In the genomic region with DNA sequence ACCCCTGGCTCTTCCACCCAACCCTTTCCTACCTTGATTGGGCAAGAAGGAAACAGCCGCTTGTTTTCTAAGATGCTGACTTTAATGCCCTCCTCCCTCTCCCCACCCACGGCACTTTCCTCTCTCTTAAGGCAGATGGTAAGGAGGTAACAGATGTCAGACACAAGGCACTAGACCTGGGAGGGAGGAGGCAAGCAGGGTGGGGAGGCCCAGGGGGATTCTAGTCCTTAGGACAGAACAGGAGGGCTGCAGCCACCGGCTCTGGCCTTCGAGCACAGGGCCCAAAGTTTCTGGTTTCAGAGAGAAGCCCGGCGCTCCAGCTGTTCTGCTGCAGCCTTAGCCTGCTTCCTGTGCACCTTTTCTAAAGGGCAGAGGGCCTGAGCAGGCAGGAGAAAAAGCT, we compare ENCODE assay signal across 20 mouse cellular contexts.
A peak's percentile ranks its signal among the peaks of the same experiment; 100 is the strongest.
DNase-seq lines count a peak whose midpoint lies in the region; ATAC-seq and TF ChIP-seq lines count a peak whose summit lies in the region.
"Had no signal": no experiment of that assay in that cellular context is flagged by ENCODE, and none has a peak within 500 bp of the region (broad histone marks: within the 10 kb centered on the region; RNA-seq: fewer than 3 reads in every experiment).

No protein-coding gene starts in this region.

- H3K36me3 ChIP-seq in hindbrain, embryonic 11.5 days (ENCODE audit: control insufficient read depth, insufficient read depth, low read length), result no peaks in the 10 kb centered on the region
- no peaks in the 10 kb centered on the region for H3K36me3 ChIP-seq in hindbrain, postnatal 0 days (ENCODE audit: insufficient read depth, low read length)
- H3K36me3 ChIP-seq in midbrain, embryonic 13.5 days, result no peaks in the 10 kb centered on the region
- no peaks in the 10 kb centered on the region for H3K36me3 ChIP-seq in midbrain, embryonic 14.5 days (ENCODE audit: control insufficient read depth, insufficient read depth, low read length)
- no peaks in the 10 kb centered on the region for H3K36me3 ChIP-seq in hindbrain, embryonic 13.5 days
- H3K36me3 ChIP-seq in limb, embryonic 13.5 days, result no peaks in the 10 kb centered on the region
- H3K36me3 ChIP-seq: embryonic facial prominence, embryonic 15.5 days; hindbrain, embryonic 15.5 days; limb, embryonic 15.5 days; liver, embryonic 15.5 days had no signal

- H3K9ac ChIP-seq in hindbrain, embryonic 11.5 days (ENCODE audit: low read depth, low read length), result 0 out of 2 replicates have a peak overlapping the region, but pooled peaks have one; percentile 1
- no peak overlapping the region for H3K9ac ChIP-seq in hindbrain, postnatal 0 days (replicated peaks; ENCODE audit: low read length)
- no peak overlapping the region for H3K9ac ChIP-seq in midbrain, embryonic 13.5 days (replicated peaks)
- H3K9ac ChIP-seq in midbrain, embryonic 14.5 days (replicated peaks; ENCODE audit: low read length), result no peak overlapping the region
- no peak overlapping the region for H3K9ac ChIP-seq in hindbrain, embryonic 13.5 days
- H3K9ac ChIP-seq in limb, embryonic 13.5 days, result 0 out of 2 replicates have a peak overlapping the region, but pooled peaks have one; percentile 0
- H3K9ac ChIP-seq: embryonic facial prominence, embryonic 15.5 days; hindbrain, embryonic 15.5 days; limb, embryonic 15.5 days; liver, embryonic 15.5 days had no signal

- no peak for TF ChIP-seq CTCF in hindbrain, postnatal 0 days (IDR thresholded peaks at IDR 0.05; ENCODE audit: low read depth)

- peaks cover 2% of the 10 kb centered on the region; the same call in 1 of the 2 replicates for H3K4me1 ChIP-seq in hindbrain, embryonic 11.5 days (replicated peaks; ENCODE audit: control insufficient read depth, insufficient read depth, low read length)
- H3K4me1 ChIP-seq in hindbrain, postnatal 0 days (ENCODE audit: insufficient read depth, low read length), result no peaks in the 10 kb centered on the region
- H3K4me1 ChIP-seq in midbrain, embryonic 13.5 days (replicated peaks), result peaks cover 23% of the 10 kb centered on the region
- H3K4me1 ChIP-seq in midbrain, embryonic 14.5 days (ENCODE audit: control insufficient read depth, insufficient read depth, low read length), result 0 out of 2 replicates have a peak, but pooled peaks cover 8% of the 10 kb centered on the region
- H3K4me1 ChIP-seq in hindbrain, embryonic 13.5 days (replicated peaks), result peaks cover 17% of the 10 kb centered on the region
- H3K4me1 ChIP-seq in limb, embryonic 13.5 days, result peaks cover 15% of the 10 kb centered on the region; the same call in 1 of the 2 replicates

- H3K4me3 ChIP-seq in hindbrain, embryonic 11.5 days (ENCODE audit: low read depth, low read length), result no peak overlapping the region
- no peak overlapping the region for H3K4me3 ChIP-seq in hindbrain, postnatal 0 days (ENCODE audit: low read length)
- H3K4me3 ChIP-seq in midbrain, embryonic 13.5 days (replicated peaks), result no peak overlapping the region
- H3K4me3 ChIP-seq in midbrain, embryonic 14.5 days (replicated peaks; ENCODE audit: low read depth, low read length), result no peak overlapping the region
- no peak overlapping the region for H3K4me3 ChIP-seq in hindbrain, embryonic 13.5 days
- no peak overlapping the region for H3K4me3 ChIP-seq in limb, embryonic 13.5 days
- H3K4me3 ChIP-seq: embryonic facial prominence, embryonic 15.5 days; hindbrain, embryonic 15.5 days; limb, embryonic 15.5 days; liver, embryonic 15.5 days had no signal

- no peaks in the 10 kb centered on the region for H3K9me3 ChIP-seq in hindbrain, embryonic 11.5 days (ENCODE audit: control insufficient read depth, low read length)
- H3K9me3 ChIP-seq in hindbrain, postnatal 0 days (ENCODE audit: low read length), result no peaks in the 10 kb centered on the region
- no peaks in the 10 kb centered on the region for H3K9me3 ChIP-seq in midbrain, embryonic 13.5 days
- H3K9me3 ChIP-seq in midbrain, embryonic 14.5 days (ENCODE audit: control insufficient read depth, low read length), result no peaks in the 10 kb centered on the region
- no peaks in the 10 kb centered on the region for H3K9me3 ChIP-seq in hindbrain, embryonic 13.5 days
- H3K9me3 ChIP-seq in limb, embryonic 13.5 days, result no peaks in the 10 kb centered on the region
- H3K9me3 ChIP-seq: embryonic facial prominence, embryonic 15.5 days; hindbrain, embryonic 15.5 days; limb, embryonic 15.5 days; liver, embryonic 15.5 days had no signal

- no peak for ATAC-seq in hindbrain, embryonic 11.5 days (ENCODE audit: low FRiP score)
- ATAC-seq in hindbrain, postnatal 0 days, result no peak
- ATAC-seq in midbrain, embryonic 13.5 days, result no peak
- ATAC-seq in midbrain, embryonic 14.5 days (ENCODE audit: low FRiP score, low TSS enrichment), result no peak; the same call in 1 of the 2 replicates
- no peak for ATAC-seq in hindbrain, embryonic 13.5 days (ENCODE audit: low FRiP score)
- no peak for ATAC-seq in limb, embryonic 13.5 days (ENCODE audit: low FRiP score, low read depth)

- no peak for DNase-seq in hindbrain, embryonic 11.5 days (ENCODE audit: low spot score)
- no peak for DNase-seq in hindbrain, postnatal 0 days (ENCODE audit: low spot score)
- no peak for DNase-seq in midbrain, embryonic 14.5 days
- DNase-seq in layer of hippocampus, postnatal 25 days (ENCODE audit: extremely low spot score in 1 of 2, low spot score in 1 of 2), result no peak
- DNase-seq in lung, postnatal 36 days, result no peak
- DNase-seq: adrenal gland, postnatal 25 days; cerebellum, adult 11 months; cerebellum, postnatal 14 days; gastrocnemius, postnatal 25 days; kidney, adult 18-20 months; kidney, postnatal 25 days; right cerebral cortex, postnatal 4 days had no signal

- 46% methylated on average over 6 of the region's 6 CpGs for WGBS in hindbrain, embryonic 11.5 days
- 48% methylated on average over 6 of the region's 6 CpGs for WGBS in hindbrain, postnatal 0 days
- WGBS in midbrain, embryonic 13.5 days, result 44% methylated on average over 6 of the region's 6 CpGs
- 54% methylated on average over 6 of the region's 6 CpGs for WGBS in midbrain, embryonic 14.5 days
- 43% methylated on average over 6 of the region's 6 CpGs for WGBS in hindbrain, embryonic 13.5 days
- WGBS in limb, embryonic 13.5 days, result 24% methylated on average over 6 of the region's 6 CpGs

- peak overlapping the region; percentile 58; the same call in 1 of the 2 replicates for H3K27ac ChIP-seq in hindbrain, embryonic 11.5 days (ENCODE audit: low read depth, low read length)
- H3K27ac ChIP-seq in hindbrain, postnatal 0 days, result no peak overlapping the region
- H3K27ac ChIP-seq in midbrain, embryonic 13.5 days, result peak overlapping the region; percentile 45
- H3K27ac ChIP-seq in midbrain, embryonic 14.5 days (replicated peaks; ENCODE audit: low read depth, low read length), result no peak overlapping the region
- H3K27ac ChIP-seq in hindbrain, embryonic 13.5 days, result no peak overlapping the region; the same call in 1 of the 2 replicates
- no peak overlapping the region for H3K27ac ChIP-seq in limb, embryonic 13.5 days
- H3K27ac ChIP-seq: embryonic facial prominence, embryonic 15.5 days; hindbrain, embryonic 15.5 days; limb, embryonic 15.5 days; liver, embryonic 15.5 days; stomach, postnatal 0 days had no signal

- H3K27me3 ChIP-seq in hindbrain, embryonic 11.5 days (ENCODE audit: control insufficient read depth, insufficient read depth, low read length), result no peaks in the 10 kb centered on the region
- H3K27me3 ChIP-seq in hindbrain, postnatal 0 days (ENCODE audit: insufficient read depth, low read length), result no peaks in the 10 kb centered on the region
- no peaks in the 10 kb centered on the region for H3K27me3 ChIP-seq in midbrain, embryonic 13.5 days
- H3K27me3 ChIP-seq in midbrain, embryonic 14.5 days (ENCODE audit: control insufficient read depth, insufficient read depth, low read length), result no peaks in the 10 kb centered on the region
- H3K27me3 ChIP-seq in hindbrain, embryonic 13.5 days, result peaks cover 4% of the 10 kb centered on the region; the same call in 1 of the 2 replicates
- no peaks in the 10 kb centered on the region for H3K27me3 ChIP-seq in limb, embryonic 13.5 days
- H3K27me3 ChIP-seq: embryonic facial prominence, embryonic 15.5 days; hindbrain, embryonic 15.5 days; limb, embryonic 15.5 days had no signal

- no peak overlapping the region for H3K4me2 ChIP-seq in hindbrain, embryonic 11.5 days (replicated peaks; ENCODE audit: low read depth, low read length)
- no peak overlapping the region for H3K4me2 ChIP-seq in hindbrain, postnatal 0 days (ENCODE audit: low read depth, low read length)
- no peak overlapping the region for H3K4me2 ChIP-seq in midbrain, embryonic 13.5 days (replicated peaks)
- no peak overlapping the region for H3K4me2 ChIP-seq in midbrain, embryonic 14.5 days (ENCODE audit: low read length)
- 0 out of 2 replicates have a peak overlapping the region, but pooled peaks have one; percentile 8 for H3K4me2 ChIP-seq in hindbrain, embryonic 13.5 days
- no peak overlapping the region for H3K4me2 ChIP-seq in limb, embryonic 13.5 days (replicated peaks)
- H3K4me2 ChIP-seq: embryonic facial prominence, embryonic 15.5 days; hindbrain, embryonic 15.5 days; limb, embryonic 15.5 days; liver, embryonic 15.5 days had no signal

Comparison
In these comparisons a context has a peak if more than half of its experiments do, and no peak if none do; other contexts are left out.
1. H3K27ac ChIP-seq: peak in hindbrain, embryonic 11.5 days (single experiment) and midbrain, embryonic 13.5 days (single experiment); none in hindbrain, postnatal 0 days (single experiment), midbrain, embryonic 14.5 days (single experiment), hindbrain, embryonic 13.5 days (single experiment) and limb, embryonic 13.5 days (single experiment).
2. H3K9ac ChIP-seq: peak in hindbrain, embryonic 11.5 days (single experiment) and limb, embryonic 13.5 days (single experiment); none in hindbrain, postnatal 0 days (single experiment), midbrain, embryonic 13.5 days (single experiment), midbrain, embryonic 14.5 days (single experiment) and hindbrain, embryonic 13.5 days (single experiment).